Mouse (Mus musculus) 3T3-L1 (cell line): ENCODE data around the gene Clpb.

Experiments
- DNase-seq: peaks from one replicate; pipeline ENCODE4 v3.0.0-alpha.2; 2015; ENCODE audit warnings: low read depth, low spot score

Gene Clpb

DNA sequence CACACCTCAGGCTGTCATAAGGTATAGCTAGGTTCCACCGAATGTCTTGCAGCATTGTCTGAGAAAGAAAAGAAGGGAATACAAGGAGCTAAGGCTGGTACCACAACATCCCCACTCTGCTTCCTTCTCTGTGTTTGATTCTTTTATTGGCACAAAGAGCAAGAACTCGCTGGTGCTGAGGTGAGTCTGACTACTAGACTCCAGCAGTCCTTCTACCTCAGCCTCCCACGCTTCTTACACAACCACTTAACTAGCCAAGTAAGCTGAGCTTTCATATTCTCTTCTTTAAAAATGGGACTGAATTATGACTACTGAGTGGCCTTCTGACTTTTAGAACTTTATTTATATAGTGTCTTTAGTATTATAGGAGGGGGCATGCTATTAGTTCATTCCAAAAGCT is 56.9 kb downstream of the Clpb start:
- DNase-seq: no peak

GRCm38 (mm10) chr7:101725081-101725480 is 61.6 kb downstream of the Clpb start:
- DNase-seq: peak; percentile 36

- no peak for DNase-seq
Observed at GRCm38 (mm10) chr7:101726980-101727379, 63.5 kb downstream of the Clpb start.

GRCm38 (mm10) chr7:101732096-101732495 is 68.7 kb downstream of the Clpb start:
- DNase-seq: no peak

GRCm38 (mm10) chr7:101733042-101733441 is 69.6 kb downstream of the Clpb start:
- DNase-seq: no peak

GRCm38 (mm10) chr7:101735297-101735696 is 71.9 kb downstream of the Clpb start:
- DNase-seq: no peak

GRCm38 (mm10) chr7:101737735-101738134 is 74.3 kb downstream of the Clpb start:
- peak; percentile 20 for DNase-seq

DNA sequence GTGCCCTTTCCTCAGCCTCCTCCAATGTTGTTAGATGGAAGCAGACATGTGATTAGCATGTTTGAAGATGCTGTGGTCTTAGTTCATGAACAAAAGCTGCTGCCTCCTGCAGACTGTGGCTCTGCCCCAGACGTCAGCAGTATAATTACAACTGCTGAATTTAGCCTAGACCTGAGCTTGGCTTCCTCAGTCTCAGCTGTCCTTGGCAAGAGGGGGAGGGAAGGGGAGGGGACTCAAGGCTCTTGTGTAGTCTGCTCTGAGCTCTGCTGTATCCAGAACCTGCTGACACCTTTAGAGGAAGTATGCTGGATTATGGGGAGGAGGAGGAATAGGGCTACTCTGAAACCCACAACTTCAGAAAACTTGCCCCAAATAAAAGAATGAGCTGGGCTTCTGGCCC is 76.2 kb downstream of the Clpb start:
- DNase-seq: no peak

- DNase-seq: no peak
Observed at GRCm38 (mm10) chr7:101743487-101743886, 80.1 kb downstream of the Clpb start.

DNA sequence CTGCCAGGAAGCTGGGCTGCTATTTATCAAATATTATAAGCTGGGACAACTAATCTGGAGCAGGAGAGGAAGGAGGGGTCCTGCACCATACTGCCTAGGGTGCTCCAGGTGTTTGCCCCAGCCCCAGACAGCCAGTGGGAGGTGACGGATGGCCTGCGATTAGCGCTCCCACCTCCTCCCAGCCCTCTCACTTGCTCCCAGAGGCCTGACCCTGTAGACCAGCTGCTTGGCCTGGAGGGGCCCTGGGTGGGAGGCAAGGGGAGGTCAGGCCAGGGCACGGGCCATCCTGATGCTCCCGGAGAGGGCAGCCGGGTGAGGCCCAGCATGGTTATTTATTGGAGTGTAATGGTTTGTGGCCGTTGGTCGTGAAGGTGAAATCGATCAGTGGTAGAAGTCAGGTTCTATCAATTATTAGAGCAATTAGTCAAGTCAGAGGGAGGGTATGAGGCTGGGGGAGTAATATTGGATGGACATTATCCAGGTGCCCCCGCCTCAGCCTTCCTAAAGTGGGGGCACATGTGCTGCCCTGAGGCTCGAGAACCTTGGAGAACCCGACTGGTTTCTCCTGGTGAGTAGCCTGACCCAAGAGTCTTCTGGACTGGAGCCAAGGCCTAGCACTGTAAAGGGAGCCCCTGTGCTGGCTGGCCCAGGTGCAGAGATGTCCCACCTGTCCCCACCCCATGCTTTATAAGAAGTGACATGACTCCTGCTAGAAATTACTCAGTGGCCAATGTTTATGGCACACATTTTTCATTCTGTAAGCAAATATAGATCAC is 83.3 kb downstream of the Clpb start:
- DNase-seq: no peak

DNA sequence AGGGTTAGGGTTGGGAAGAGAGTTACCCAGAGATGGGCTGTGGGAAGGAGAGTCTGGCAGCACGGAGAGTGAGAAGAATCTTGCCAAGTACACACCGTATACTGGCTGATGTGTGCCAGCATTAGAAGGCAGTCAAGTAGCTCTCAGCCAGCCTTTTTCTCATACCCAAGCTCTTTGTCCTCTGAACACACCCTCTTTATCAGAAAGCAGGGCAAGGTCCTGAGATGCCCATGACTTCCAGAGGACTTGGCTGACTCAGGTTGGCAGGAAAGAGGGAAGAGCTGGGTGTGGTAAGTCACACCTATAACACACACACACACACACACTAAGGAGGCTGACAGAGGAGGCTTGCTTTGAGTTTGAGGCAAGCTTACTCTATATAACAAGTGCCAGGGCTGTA is 86.8 kb downstream of the Clpb start:
- DNase-seq: no peak

- peak; percentile 73 for DNase-seq
Observed at GRCm38 (mm10) chr7:101752346-101752745, 88.9 kb downstream of the Clpb start.

- DNase-seq: no peak
Observed at GRCm38 (mm10) chr7:101753492-101753891, 90.1 kb downstream of the Clpb start.

- DNase-seq: peak; percentile 57
Observed at GRCm38 (mm10) chr7:101754416-101754815, 91.0 kb downstream of the Clpb start.

DNA sequence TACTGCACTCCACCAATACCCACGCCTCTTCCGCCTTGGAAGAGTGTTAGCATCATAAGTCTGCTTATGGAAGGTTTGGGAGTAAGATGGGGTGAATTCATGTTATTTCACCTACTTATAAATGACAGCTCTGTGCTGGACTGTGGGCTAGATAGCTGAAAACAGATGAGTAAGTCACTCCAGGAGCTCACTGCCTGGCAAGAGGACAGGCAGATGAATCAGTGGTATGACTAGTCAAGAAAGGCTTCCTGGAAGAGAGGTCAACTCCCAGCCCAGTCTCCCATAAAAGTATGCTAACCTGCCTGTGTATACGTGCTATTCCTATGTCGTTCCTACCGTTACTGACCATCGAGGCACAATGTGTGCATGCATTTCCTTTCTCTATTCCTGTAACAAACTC is 91.9 kb downstream of the Clpb start:
- DNase-seq: peak; percentile 92

- peak; percentile 89 for DNase-seq
Observed at GRCm38 (mm10) chr7:101761899-101762780, 98.7 kb downstream of the Clpb start.

DNA sequence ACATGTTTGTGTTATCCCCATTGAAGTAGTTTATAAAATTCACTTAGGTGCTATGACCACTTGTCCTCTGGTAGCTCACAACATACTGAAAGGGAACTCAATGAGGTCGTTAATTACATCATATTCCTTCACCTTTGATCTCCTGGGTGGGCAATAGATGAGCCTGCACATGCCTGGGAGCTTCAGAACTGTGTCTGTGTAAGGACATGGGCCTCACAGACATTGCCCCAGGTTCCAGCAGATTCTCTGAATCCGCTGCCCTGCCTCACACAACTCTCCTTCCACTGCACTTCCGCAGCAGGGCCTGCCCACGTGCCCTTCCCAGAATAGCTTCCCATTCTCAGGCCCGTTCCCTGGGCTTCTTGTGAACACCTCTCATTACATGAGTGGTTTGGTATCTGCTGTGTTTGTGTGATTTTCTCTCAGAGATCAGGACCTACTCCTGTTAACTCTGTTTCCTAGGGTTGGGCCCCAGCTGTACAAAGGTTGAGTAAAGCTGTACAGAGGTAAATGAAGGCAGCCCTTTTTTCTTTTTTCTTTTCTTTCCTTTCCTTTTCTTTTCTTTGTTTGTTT is 104.0 kb downstream of the Clpb start:
- no peak for DNase-seq

- no peak for DNase-seq
Observed at GRCm38 (mm10) chr7:101770051-101770450, 106.6 kb downstream of the Clpb start.

- no peak for DNase-seq
Observed at GRCm38 (mm10) chr7:101771604-101772003, 108.2 kb downstream of the Clpb start.

DNA sequence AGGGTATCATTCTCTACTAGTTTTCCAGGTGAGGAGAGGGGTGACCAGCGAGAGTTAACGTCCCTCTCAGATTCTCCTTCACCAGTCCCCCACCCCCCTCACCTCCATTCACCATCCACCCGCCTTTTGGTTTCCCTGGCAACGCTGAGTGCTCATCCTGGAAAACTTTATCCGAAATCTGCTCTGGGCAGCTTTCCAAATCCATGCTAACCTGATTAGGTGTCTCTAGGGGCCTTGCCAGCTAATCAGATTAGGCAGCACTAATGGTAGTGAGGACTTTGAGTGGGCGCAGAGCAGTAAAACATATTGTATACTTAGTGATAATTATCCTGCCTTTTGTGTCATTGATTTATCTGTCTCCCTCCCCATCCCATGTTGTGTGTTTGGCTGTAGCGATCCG is 109.3 kb downstream of the Clpb start:
- DNase-seq: no peak

GRCm38 (mm10) chr7:101777053-101777452 is 113.6 kb downstream of the Clpb start:
- DNase-seq: no peak

GRCm38 (mm10) chr7:101817861-101818401 is 154.5 kb downstream of the Clpb start, which contains the start of gene Phox2a:
TSS of gene Phox2a (plus strand) at chr7:101818313.
- no peak for DNase-seq
